Mouse (Mus musculus) layer of hippocampus, postnatal 14 days (tissue): ENCODE results near the gene Cacng3. TPM values are rescaled to one million over a fixed set of nuclear protein-coding genes. Genes with fewer than 3 reads are reported as not detected.

Experiments used
- DNase-seq, 2 experiments: peaks; one replicate each; pipeline ENCODE4 v3.0.0; 2021 to 2022; ENCODE audit warnings: low spot score in 2 of 2, mixed read lengths in 1 of 2
- total RNA-seq, 2 experiments: library from RNA; stranded (reverse); gene quantifications; 2 replicates each; pipeline ENCODE4 v1.2.3; 2021

Gene Cacng3
- total RNA-seq, 2 experiments from 2014 or later = 44.7 to 47.4 TPM

DNA sequence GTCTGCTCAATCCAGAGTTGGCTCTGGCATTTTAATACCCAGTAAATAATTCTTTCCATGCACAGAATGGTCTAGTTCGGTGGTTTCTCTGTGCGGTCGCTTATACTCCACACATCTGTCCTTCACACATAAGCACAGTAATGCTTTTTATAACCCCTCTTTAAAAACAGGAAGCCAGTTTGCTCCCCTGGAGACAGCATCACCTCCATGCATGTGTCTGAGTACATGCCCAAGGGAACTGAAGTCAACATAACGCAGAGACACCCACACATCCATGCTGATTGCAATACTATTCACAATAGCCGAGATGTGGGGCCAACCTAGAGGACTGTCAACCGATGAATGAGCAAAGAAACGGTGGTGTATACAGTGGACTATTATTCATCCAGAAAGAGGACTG is 147.3 kb downstream of the Cacng3 start:
- no peak for DNase-seq
